Mouse (Mus musculus) fibroblast of lung, adult 2 months (primary cell): ENCODE data around the gene Tmem202.
A peak's percentile ranks its signal among the peaks of the same experiment; 100 is the strongest.

ENCODE experiments used
- DNase-seq: peaks from one replicate; pipeline ENCODE4 v3.0.0-alpha.2; 2011; ENCODE audit warnings: low read depth

Tmem202 gene

DNA sequence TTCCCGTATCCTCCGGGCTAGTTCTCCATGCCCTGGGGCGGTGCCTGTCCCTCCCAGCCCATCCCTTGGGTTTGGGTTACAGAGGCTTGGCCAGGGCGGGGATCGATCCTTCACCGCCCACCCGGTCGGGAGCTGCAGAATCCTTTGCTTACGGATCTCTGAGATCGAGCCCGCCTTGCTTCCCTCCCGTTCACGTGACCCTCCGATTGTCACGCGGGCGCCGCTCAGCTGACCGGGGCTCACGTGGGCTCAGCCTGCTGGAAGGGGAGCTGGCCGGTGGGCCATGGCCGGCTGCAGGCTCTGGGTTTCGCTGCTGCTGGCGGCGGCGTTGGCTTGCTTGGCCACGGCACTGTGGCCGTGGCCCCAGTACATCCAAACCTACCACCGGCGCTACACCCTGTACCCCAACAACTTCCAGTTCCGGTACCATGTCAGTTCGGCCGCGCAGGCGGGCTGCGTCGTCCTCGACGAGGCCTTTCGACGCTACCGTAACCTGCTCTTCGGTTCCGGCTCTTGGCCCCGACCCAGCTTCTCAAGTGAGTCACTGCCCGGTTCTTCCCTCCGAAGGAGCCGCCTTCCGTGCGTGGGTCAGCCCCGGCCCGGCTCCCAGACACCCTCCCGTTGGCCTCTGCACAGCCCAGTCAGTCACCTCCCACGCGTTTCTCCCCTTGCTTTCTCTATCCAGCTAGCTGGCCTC, at the start of gene Tmem202, which contains the start of gene Hexa:
Gene Tmem202, minus strand, starts transcription at position 407 of the 697 bp plus-strand sequence.
Gene Hexa, plus strand, starts transcription at position 100 of the 697 bp plus-strand sequence.
- peak; percentile 83 for DNase-seq

GRCm38 (mm10) chr9:59588710-59589671, 49.3 kb upstream of the Tmem202 start:
- no peak for DNase-seq

DNA sequence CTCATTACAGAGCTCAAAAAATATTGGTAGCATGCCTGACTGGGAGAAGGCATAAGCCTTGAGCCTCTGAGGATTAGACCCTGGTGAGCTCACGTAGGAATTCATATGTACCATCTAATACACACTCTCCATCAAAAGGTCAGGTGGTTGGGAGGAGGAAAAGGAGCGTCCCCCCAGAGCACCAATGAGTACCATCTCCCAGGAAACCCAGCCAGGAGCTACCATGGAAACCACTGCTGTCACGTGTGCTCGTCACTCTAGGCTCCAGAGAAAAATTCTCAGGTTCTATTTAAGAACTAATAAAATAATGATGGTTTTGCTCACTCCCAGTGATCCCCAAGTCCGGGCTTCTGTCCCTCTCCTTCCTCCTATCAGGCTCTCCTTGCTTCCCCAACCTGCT, 48.6 kb upstream of the Tmem202 start:
- DNase-seq, result no peak

GRCm38 (mm10) chr9:59584871-59585308, 45.2 kb upstream of the Tmem202 start:
- peak; percentile 51 for DNase-seq

DNA sequence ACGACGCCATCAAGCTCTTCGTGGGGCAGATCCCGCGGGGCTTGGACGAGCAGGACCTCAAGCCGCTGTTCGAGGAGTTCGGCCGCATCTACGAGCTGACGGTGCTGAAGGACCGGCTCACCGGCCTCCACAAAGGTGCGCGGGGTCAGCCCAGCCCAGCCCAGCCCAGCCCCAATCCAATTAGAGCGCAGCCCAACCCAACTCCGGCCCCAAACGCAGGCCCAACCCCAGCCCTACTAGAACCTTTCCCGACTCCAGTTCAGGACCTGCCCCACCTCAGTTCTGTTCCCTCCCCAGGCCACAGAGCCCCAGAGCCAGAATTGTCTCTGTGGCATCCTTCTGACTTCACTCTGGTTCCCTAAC, 38.8 kb upstream of the Tmem202 start:
- DNase-seq, result no peak

DNA sequence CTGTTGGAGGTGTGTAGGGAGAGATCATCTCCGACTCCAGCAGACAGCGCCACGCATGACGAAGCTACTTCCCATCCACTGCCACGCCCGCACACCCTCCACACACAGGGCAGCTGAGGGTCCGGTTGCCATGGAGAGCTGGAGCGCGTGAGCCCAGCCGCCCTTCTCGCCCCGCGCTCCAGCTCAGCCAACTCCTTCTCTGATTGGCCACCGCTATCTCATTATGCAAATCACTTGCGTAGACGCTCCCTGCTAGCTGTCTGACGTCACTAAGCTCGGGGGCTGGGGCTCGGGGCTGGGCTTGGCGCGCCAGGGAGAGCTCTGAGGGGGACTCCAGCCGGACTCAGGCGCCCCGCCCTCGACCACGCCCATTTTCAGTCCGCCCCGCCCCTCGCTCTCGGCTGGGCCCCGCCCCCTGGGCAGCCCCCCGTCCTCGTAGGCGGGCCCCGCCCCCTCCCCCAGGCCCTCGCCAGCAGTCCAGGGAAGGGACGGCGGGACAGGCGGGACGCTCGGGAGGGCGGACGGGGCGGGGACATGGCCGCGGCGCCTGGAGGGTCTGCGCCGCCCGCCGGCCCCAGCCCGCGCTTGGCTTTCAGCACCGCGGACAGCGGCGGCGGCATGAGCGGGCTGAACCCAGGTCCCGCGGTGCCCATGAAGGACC, 38.3 kb upstream of the Tmem202 start, which contains the start of gene Celf6:
Gene Celf6, plus strand, starts transcription at position 74 of the 661 bp plus-strand sequence.
- peak; percentile 12 for DNase-seq

- DNase-seq, result no peak
Observed at GRCm38 (mm10) chr9:59577401-59577800, 37.8 kb upstream of the Tmem202 start.

- no peak for DNase-seq
Observed at GRCm38 (mm10) chr9:59571852-59572251, 32.2 kb upstream of the Tmem202 start.

GRCm38 (mm10) chr9:59567111-59567510, 27.5 kb upstream of the Tmem202 start:
- DNase-seq, result no peak

DNA sequence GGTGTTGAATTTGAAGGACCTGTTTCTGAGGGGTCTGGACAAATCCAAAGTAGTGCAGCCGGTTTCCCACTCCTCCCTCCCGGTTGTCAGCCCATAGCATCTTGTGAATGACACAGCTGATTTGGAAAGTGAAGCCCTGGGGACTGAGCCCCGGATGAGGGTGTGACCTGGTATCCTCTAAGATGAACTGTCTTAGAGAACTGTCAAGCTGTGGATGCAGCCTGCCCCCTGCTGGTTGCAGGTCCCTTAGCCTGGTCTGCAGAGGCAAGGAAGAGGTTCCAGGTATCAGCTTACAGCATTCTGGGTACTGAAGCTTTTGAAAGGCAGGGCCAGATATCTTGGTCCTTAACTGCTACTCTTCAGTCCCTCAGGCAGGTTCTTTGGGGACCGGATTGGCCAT, 26.0 kb upstream of the Tmem202 start:
- DNase-seq, result no peak

GRCm38 (mm10) chr9:59553719-59554118, 14.1 kb upstream of the Tmem202 start:
- no peak for DNase-seq

- no peak for DNase-seq
Observed at GRCm38 (mm10) chr9:59552610-59553009, 13.0 kb upstream of the Tmem202 start.

- DNase-seq, result no peak
Observed at GRCm38 (mm10) chr9:59551620-59552031, 12.0 kb upstream of the Tmem202 start.

GRCm38 (mm10) chr9:59551017-59551416, 11.4 kb upstream of the Tmem202 start:
- DNase-seq, result no peak

DNA sequence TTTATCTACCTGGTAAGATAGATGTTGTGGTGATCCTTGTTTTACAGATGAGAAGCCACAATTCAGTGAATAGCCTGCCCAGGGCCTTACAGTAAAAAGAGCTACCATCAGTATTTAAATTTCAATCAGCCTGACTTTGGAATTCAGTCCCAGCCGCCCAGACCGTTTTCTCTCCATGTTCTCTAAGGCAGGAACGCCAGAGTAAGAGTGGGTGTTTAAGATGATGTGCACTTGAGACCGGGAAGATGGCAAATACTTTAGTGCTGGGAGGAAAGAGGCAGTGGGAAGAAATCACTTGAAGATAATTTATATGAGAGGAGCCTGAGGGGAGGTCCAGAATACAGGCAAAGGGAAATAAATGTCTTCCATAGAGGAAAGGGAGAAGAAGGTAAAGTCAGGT, 10.4 kb upstream of the Tmem202 start:
- no peak for DNase-seq

- DNase-seq, result no peak
Observed at GRCm38 (mm10) chr9:59548961-59549487, 9.4 kb upstream of the Tmem202 start.

DNA sequence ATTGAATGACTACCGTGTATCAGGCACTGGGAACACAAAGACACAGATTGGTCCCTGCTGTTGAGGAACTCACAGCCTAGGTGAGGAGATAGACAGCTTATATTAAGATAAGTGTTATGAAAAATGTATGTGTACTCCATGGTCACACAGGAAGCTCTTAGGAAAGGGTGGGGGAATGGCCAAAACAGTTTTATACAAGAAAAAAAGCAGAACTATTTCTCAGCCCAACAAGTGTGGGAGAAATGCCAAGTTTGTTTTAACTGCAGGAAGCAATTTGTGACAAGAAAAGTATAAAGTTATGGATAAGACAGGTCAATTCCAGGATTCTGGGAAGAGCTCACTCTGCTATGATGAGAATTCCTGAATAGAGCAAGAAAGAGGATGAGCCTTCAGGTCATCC, 8.2 kb upstream of the Tmem202 start:
- DNase-seq, result no peak

- DNase-seq, result no peak
Observed at GRCm38 (mm10) chr9:59544739-59545138, 5.1 kb upstream of the Tmem202 start.

DNA sequence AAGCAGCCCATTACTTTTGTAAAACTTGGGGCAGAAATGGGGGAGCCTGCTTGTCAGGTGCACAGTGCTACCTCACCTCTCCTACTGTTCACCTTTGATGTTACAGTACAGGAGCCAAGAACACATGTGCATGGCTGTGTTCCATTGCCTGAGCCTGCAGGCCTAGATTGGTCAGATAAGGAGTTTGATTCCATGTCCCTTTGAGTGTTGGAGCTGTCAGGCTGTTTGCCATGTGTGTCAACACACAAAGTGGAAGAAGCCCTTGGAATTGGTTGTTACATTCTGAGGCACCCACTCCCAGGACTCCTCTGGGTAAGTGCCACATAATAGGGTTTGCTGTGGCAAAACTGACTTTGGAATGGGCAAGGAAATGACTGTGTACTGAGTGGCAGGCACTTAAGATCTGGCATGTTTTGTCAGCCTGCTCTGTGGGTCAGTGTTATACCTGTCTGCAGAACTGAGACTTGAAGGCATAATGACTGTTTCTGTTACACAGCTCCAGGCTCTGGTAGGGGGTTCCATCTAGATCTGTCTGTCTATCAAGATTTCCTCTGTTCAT, 3.2 kb upstream of the Tmem202 start:
- DNase-seq, result no peak

DNA sequence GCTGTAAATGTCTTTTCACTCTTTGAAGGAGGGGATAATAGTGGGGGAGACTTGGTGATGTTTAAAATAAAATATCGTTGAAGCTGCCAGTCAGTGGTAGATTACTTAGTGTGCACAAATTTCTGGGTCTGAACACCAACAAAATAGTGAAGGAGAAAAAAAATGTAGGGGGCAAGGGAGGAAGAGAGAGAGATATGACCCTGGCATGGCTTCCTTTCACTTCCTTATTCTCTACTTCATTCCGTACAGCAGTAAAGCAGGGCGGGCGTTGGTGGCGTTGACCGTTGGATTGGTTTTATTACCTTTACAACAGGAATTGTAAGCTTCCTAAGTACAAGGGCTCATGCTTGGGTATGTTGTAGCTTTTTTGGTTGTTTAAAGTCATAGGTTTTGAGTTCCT, 2.0 kb upstream of the Tmem202 start:
- no peak for DNase-seq

DNA sequence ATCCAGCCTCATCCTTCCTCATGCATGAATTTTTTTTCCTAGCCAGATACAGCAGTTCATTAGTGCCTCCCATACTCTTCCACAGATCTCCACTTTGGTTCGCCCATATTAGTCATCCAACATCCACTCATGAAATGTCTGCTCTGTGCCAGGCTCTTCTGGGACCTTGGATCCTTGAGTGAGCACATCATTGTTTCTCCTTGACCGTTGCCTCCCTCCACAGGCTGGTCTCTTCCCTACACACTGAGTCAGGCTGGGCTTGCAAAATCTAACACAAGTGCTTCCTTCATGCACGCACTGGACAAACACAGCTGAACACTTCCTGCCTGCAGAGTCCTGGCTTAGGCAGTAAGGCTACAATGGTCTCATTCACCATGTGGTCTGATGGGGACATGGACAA, 2.0 kb downstream of the Tmem202 start:
- DNase-seq, result peak; percentile 91

GRCm38 (mm10) chr9:59533889-59534288, 5.8 kb downstream of the Tmem202 start:
- peak; percentile 83 for DNase-seq
